Mouse (Mus musculus) midbrain, embryonic 15.5 days (tissue): Measurements from ENCODE around the gene Smim23. TPM values are rescaled to one million over a fixed set of nuclear protein-coding genes. Genes with fewer than 3 reads are reported as not detected.

Experiments
- polyA plus RNA-seq: library from polyadenylated mRNA; unstranded; fragments of >200 nt; fragmentation: Nextera tagmentation; extraction: Ambion mirVana; gene quantifications from 2 replicates; pipeline ENCODE4 v1.2.1, GENCODE M21; 2015

The Smim23 gene
- polyA plus RNA-seq, 1 experiment from 2014 or later = not detected

Other genes with a start within 250 kb of the Smim23 start
- 120 and 126 TPM in 2 replicates for gene Fbxw11, start 181.9 kb downstream of the Smim23 start, polyA plus RNA-seq